In genomic region chr4:139623434-139624115, GRCm38 (mm10) we compare ENCODE assay signal across 8 mouse cellular contexts. TPM values are rescaled to one million over a fixed set of nuclear protein-coding genes. Genes with fewer than 3 reads are reported as not detected.
DNase-seq lines count a peak whose midpoint lies in the region; ATAC-seq and TF ChIP-seq lines count a peak whose summit lies in the region.

No protein-coding gene starts in this region.

- no peak for TF ChIP-seq EP300 in MEL (IDR thresholded peaks at IDR 0.05; ENCODE audit: low read depth in 1 of 2, low read length in 2 of 2)

- TF ChIP-seq CTCF in MEL (IDR thresholded peaks at IDR 0.05 in 2 of 3, conservative IDR thresholded peaks at IDR 0.05 in 1 of 3; ENCODE audit: control insufficient read depth in 1 of 3, insufficient read depth in 1 of 3, low read depth in 2 of 3, low read length in 3 of 3, poor library complexity in 1 of 3, severe bottlenecking in 1 of 3), result no peak

- H3K27me3 ChIP-seq in heart, embryonic 12.5 days (replicated peaks), result peaks cover 3% of the 10 kb centered on the region; the same call in 1 of the 2 replicates
- H3K27me3 ChIP-seq in MEL (ENCODE audit: control insufficient read depth in 1 of 2, insufficient read depth in 2 of 2, low read length in 2 of 2), result no peaks in the 10 kb centered on the region
- H3K27me3 ChIP-seq in hindbrain, embryonic 14.5 days (ENCODE audit: control insufficient read depth, insufficient read depth, low read length), result no peaks in the 10 kb centered on the region
- H3K27me3 ChIP-seq in midbrain, embryonic 10.5 days (ENCODE audit: low read depth, poor library complexity, severe bottlenecking), result peaks cover 9% of the 10 kb centered on the region

- no peak for TF ChIP-seq POLR2A in MEL (IDR thresholded peaks at IDR 0.05; ENCODE audit: control insufficient read depth in 1 of 2, insufficient read depth in 1 of 2, low read depth in 1 of 2, low read length in 2 of 2, poor library complexity in 1 of 2)

- no peak for TF ChIP-seq RAD21 in MEL (IDR thresholded peaks at IDR 0.05; ENCODE audit: low read depth, low read length)

- peak overlapping the region; percentile 82 for H3K9ac ChIP-seq in heart, embryonic 12.5 days
- peak overlapping the region; percentile 79 for H3K9ac ChIP-seq in MEL (ENCODE audit: control insufficient read depth, low read depth, low read length, poor library complexity, severe bottlenecking)
- peak overlapping the region; percentile 75 for H3K9ac ChIP-seq in hindbrain, embryonic 14.5 days

- 28% methylated on average over 21 of the region's 21 CpGs for WGBS in heart, embryonic 12.5 days
- WGBS in hindbrain, embryonic 14.5 days, result 26% methylated on average over 21 of the region's 21 CpGs
- 32% methylated on average over 21 of the region's 21 CpGs for WGBS in midbrain, embryonic 10.5 days

- 0 out of 2 replicates have a peak, but pooled peaks cover 5% of the 10 kb centered on the region for H3K36me3 ChIP-seq in heart, embryonic 12.5 days
- H3K36me3 ChIP-seq in MEL (ENCODE audit: control insufficient read depth in 1 of 2, insufficient read depth in 2 of 2, low read length in 2 of 2), result peaks cover 0 to 5% of the 10 kb centered on the region in 2 experiments; a peak in 2 of 4 replicates
- H3K36me3 ChIP-seq in hindbrain, embryonic 14.5 days (replicated peaks; ENCODE audit: control insufficient read depth, insufficient read depth), result no peaks in the 10 kb centered on the region; the same call in 1 of the 2 replicates
- H3K36me3 ChIP-seq in midbrain, embryonic 10.5 days, result no peaks in the 10 kb centered on the region

- no peak for ATAC-seq in heart, embryonic 12.5 days (ENCODE audit: insufficient number of reproducible peaks, low FRiP score)
- no peak for ATAC-seq in hindbrain, embryonic 14.5 days (ENCODE audit: low FRiP score)

- no peaks in the 10 kb centered on the region; the same call in 1 of the 2 replicates for H3K79me2 ChIP-seq in MEL (ENCODE audit: control insufficient read depth, insufficient read depth, low read length, poor library complexity)

- DNase-seq in heart, postnatal 4 days, result no peak
- no peak for DNase-seq in MEL (ENCODE audit: low read depth, low spot score)
- no peak for DNase-seq in hindbrain, embryonic 14.5 days (ENCODE audit: low spot score)
- DNase-seq in midbrain, embryonic 10.5 days (ENCODE audit: low spot score), result no peak
- no peak for DNase-seq in layer of hippocampus, adult 18-20 months (ENCODE audit: low spot score in 2 of 2)
- no peak for DNase-seq in right cerebral cortex, adult 18-20 months
- no peak for DNase-seq in yolk sac, embryonic 10.5 days (ENCODE audit: low spot score)

- peaks cover 13% of the 10 kb centered on the region for H3K4me1 ChIP-seq in heart, embryonic 12.5 days (replicated peaks)
- peaks cover 2 to 8% of the 10 kb centered on the region in 2 experiments; a peak in 3 of 4 replicates for H3K4me1 ChIP-seq in MEL (ENCODE audit: control insufficient read depth in 1 of 2, insufficient read depth in 2 of 2, low read length in 2 of 2)
- peaks cover 20% of the 10 kb centered on the region for H3K4me1 ChIP-seq in hindbrain, embryonic 14.5 days (replicated peaks; ENCODE audit: control insufficient read depth, insufficient read depth, low read length)
- peaks cover 27% of the 10 kb centered on the region for H3K4me1 ChIP-seq in midbrain, embryonic 10.5 days

- H3K27ac ChIP-seq in heart, embryonic 12.5 days (ENCODE audit: poor library complexity, severe bottlenecking), result no peak overlapping the region
- H3K27ac ChIP-seq in MEL (ENCODE audit: control insufficient read depth, low read depth, low read length), result no peak overlapping the region
- no peak overlapping the region for H3K27ac ChIP-seq in hindbrain, embryonic 14.5 days
- H3K27ac ChIP-seq in midbrain, embryonic 10.5 days (replicated peaks), result peak overlapping the region; percentile 97

- H3K9me3 ChIP-seq in heart, embryonic 12.5 days (replicated peaks), result no peaks in the 10 kb centered on the region
- no peaks in the 10 kb centered on the region for H3K9me3 ChIP-seq in MEL (replicated peaks; ENCODE audit: insufficient read depth, low read length)
- H3K9me3 ChIP-seq in hindbrain, embryonic 14.5 days (ENCODE audit: control insufficient read depth, low read length), result no peaks in the 10 kb centered on the region
- H3K9me3 ChIP-seq in midbrain, embryonic 10.5 days (replicated peaks), result no peaks in the 10 kb centered on the region

- H3K4me3 ChIP-seq in heart, embryonic 12.5 days, result peak overlapping the region; percentile 73
- H3K4me3 ChIP-seq in MEL (ENCODE audit: control insufficient read depth in 1 of 2, insufficient read depth in 1 of 2, low read depth in 2 of 2, low read length in 2 of 2), result peak overlapping the region; percentile 73 to 93
- H3K4me3 ChIP-seq in hindbrain, embryonic 14.5 days (replicated peaks; ENCODE audit: low read length), result peak overlapping the region; percentile 80
- H3K4me3 ChIP-seq in midbrain, embryonic 10.5 days, result peak overlapping the region; percentile 84

- H3K4me2 ChIP-seq in heart, embryonic 12.5 days, result peak overlapping the region; percentile 93
- H3K4me2 ChIP-seq in hindbrain, embryonic 14.5 days (replicated peaks), result peak overlapping the region; percentile 89

TF ChIP-seq in MEL, 35 proteins besides CTCF, POLR2A, EP300 and RAD21:
- TF ChIP-seq RCOR1 (IDR thresholded peaks at IDR 0.05; ENCODE audit: low read depth, low read length) (no peak), USF2 (IDR thresholded peaks at IDR 0.05; ENCODE audit: borderline replicate concordance in 1 of 2, insufficient read depth in 1 of 2, low read depth in 1 of 2, low read length in 2 of 2) (no peak), E2F4 (IDR thresholded peaks at IDR 0.05; ENCODE audit: borderline replicate concordance, low read depth, low read length) (no peak), SMC3 (IDR thresholded peaks at IDR 0.05; ENCODE audit: low read depth, low read length) (no peak), HCFC1 (IDR thresholded peaks at IDR 0.05; ENCODE audit: low read depth, low read length) (no peak), MEF2A (IDR thresholded peaks at IDR 0.05; ENCODE audit: extremely low read depth, insufficient replicate concordance, low read depth, low read length, poor library complexity, severe bottlenecking) (no peak), ZC3H11A (IDR thresholded peaks at IDR 0.05; ENCODE audit: low read depth, low read length) (no peak), USF1 (IDR thresholded peaks at IDR 0.05; ENCODE audit: low read depth, low read length) (no peak), BHLHE40 (IDR thresholded peaks at IDR 0.05; ENCODE audit: borderline replicate concordance, low read depth, low read length) (no peak), MYC (IDR thresholded peaks at IDR 0.05; ENCODE audit: low read depth, low read length) (no peak), POLR2AphosphoS5 (IDR thresholded peaks at IDR 0.05; ENCODE audit: borderline replicate concordance, low read depth, low read length) (no peak), ZMIZ1 (IDR thresholded peaks at IDR 0.05; ENCODE audit: low read depth, low read length) (no peak), ELF1 (IDR thresholded peaks at IDR 0.05; ENCODE audit: low read depth, low read length) (no peak), MAX (IDR thresholded peaks at IDR 0.05; ENCODE audit: low read length) (no peak), CHD1 (IDR thresholded peaks at IDR 0.05; ENCODE audit: low read depth, low read length) (no peak), GABPA (IDR thresholded peaks at IDR 0.05; ENCODE audit: low read depth, low read length) (no peak), SIN3A (IDR thresholded peaks at IDR 0.05; ENCODE audit: low read length) (no peak), NELFE (IDR thresholded peaks at IDR 0.05; ENCODE audit: low read depth, low read length) (no peak), TBP (IDR thresholded peaks at IDR 0.05; ENCODE audit: low read depth, low read length) (no peak), ZKSCAN1 (IDR thresholded peaks at IDR 0.05; ENCODE audit: low read depth, low read length) (no peak)
TF ChIP-seq in MEL: peak in this region for 0.

RNA-seq across cellular contexts. Expression of gene Aldh4a1, which starts 0.9 kb away (rescaled TPM):
- polyA plus RNA-seq in heart, embryonic 12.5 days (2016; fragmentation: Nextera tagmentation; extraction: Ambion mirVana), result 22.7 and 23.2 TPM in 2 replicates
- 10 to 100 TPM; 15.1 to 15.4 TPM for total RNA-seq in heart, postnatal 4 days (2021)
- total RNA-seq in MEL (2012; rRNA removed), result 11.0 and 11.7 TPM in 2 replicates
- 10 to 100 TPM in 1 of 2 experiments, not detected in 1; 12.3 TPM for polyA plus RNA-seq in MEL (2012; ENCODE audit: insufficient read depth in 1 of 2, insufficient read length in 2 of 2, low read depth in 1 of 2, low replicate concordance in 2 of 2, missing spikeins in 1 of 2)
- polyA plus RNA-seq in hindbrain, embryonic 14.5 days (2014; fragmentation: Nextera tagmentation; extraction: Ambion mirVana), result 18.1 and 18.8 TPM in 2 replicates
- 21.3 and 24.2 TPM in 2 replicates for polyA plus RNA-seq in midbrain, embryonic 10.5 days (2016; fragmentation: Nextera tagmentation; extraction: Ambion mirVana)
- 10 to 100 TPM; 19.6 to 21.4 TPM for total RNA-seq in layer of hippocampus, adult 18-20 months (2021)

RNA-seq across cellular contexts. Expression of gene Gm21969, which starts 20.6 kb away (rescaled TPM):
- polyA plus RNA-seq in heart, embryonic 12.5 days (2016; fragmentation: Nextera tagmentation; extraction: Ambion mirVana), result not detected in 2 replicates
- not detected for total RNA-seq in heart, postnatal 4 days (2021)
- not detected in 2 replicates for total RNA-seq in MEL (2012; rRNA removed)
- polyA plus RNA-seq in MEL (2012; ENCODE audit: insufficient read depth in 1 of 2, insufficient read length in 2 of 2, low read depth in 1 of 2, low replicate concordance in 2 of 2, missing spikeins in 1 of 2), result under 1 TPM in 1 of 2 experiments, not detected in 1; 0.03 TPM
- 0.07 TPM in 1 of 2 replicates, not detected in the other for polyA plus RNA-seq in hindbrain, embryonic 14.5 days (2014; fragmentation: Nextera tagmentation; extraction: Ambion mirVana)
- polyA plus RNA-seq in midbrain, embryonic 10.5 days (2016; fragmentation: Nextera tagmentation; extraction: Ambion mirVana), result not detected in 2 replicates
- not detected for total RNA-seq in layer of hippocampus, adult 18-20 months (2021)

RNA-seq across cellular contexts. Expression of gene Tas1r2, which starts 29.8 kb away (rescaled TPM):
- polyA plus RNA-seq in heart, embryonic 12.5 days (2016; fragmentation: Nextera tagmentation; extraction: Ambion mirVana), result 0.05 TPM in 1 of 2 replicates, not detected in the other
- not detected for total RNA-seq in heart, postnatal 4 days (2021)
- not detected in 2 replicates for total RNA-seq in MEL (2012; rRNA removed)
- not detected for polyA plus RNA-seq in MEL (2012; ENCODE audit: insufficient read depth in 1 of 2, insufficient read length in 2 of 2, low read depth in 1 of 2, low replicate concordance in 2 of 2, missing spikeins in 1 of 2)
- not detected in 2 replicates for polyA plus RNA-seq in hindbrain, embryonic 14.5 days (2014; fragmentation: Nextera tagmentation; extraction: Ambion mirVana)
- 0.09 TPM in 1 of 2 replicates, not detected in the other for polyA plus RNA-seq in midbrain, embryonic 10.5 days (2016; fragmentation: Nextera tagmentation; extraction: Ambion mirVana)
- not detected for total RNA-seq in layer of hippocampus, adult 18-20 months (2021)
